In the genomic region with DNA sequence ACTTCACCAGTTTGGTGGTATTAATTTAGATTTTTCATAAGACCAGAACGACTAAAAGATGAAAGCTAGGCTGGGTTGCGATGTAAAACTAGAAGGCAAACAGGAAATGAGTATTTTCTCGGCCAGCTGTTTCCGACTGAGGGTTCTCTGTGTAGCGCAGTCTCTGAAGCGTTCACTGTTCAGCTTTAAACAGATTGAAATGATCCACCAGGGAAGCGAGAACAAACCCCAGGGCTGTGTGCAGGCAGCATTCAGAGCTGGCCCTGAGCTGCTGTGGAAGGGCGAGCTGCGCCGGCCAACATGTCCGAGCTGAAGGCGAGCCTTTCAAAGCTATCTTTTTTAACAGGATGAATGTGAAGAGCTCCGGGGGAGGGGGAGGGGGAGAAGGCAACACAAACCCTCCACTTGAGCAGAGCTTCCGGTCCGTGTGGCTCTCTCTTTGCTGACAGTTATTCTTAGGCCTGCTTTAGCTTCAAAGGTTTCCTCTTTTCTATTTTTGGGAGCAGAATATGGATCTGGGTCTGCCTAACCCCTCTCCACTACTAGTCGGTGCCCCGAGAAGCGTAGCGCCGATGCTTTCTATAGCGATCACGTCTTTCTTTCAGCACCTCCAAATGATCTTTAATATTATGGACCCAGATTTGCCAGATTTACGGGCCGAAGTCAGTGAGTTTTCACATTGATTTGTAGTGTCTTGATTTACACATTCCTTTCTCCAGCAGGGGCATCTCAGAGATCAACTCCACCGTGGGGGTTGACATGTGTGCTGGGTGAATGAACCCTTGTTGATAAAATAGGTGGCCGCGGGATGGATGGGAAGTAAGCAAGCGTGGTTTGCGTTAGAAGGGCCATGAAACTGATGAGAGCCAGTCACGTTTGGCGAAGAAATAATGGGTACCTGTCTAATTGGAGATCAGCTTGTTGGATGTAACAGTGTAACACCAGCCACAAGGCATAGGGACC, we compare ENCODE assay signal across 7 mouse cellular contexts. TPM values are rescaled to one million over a fixed set of nuclear protein-coding genes. Genes with fewer than 3 reads are reported as not detected.
DNase-seq lines count a peak whose midpoint lies in the region; ATAC-seq and TF ChIP-seq lines count a peak whose summit lies in the region.

No protein-coding gene starts in this region.

- TF ChIP-seq CTCF in bone marrow macrophage, adult 2 months (IDR thresholded peaks at IDR 0.05; ENCODE audit: low read depth, low read length): no peak
- no peak for TF ChIP-seq CTCF in kidney, postnatal 0 days (IDR thresholded peaks at IDR 0.05; ENCODE audit: low read depth)
- no peak for TF ChIP-seq CTCF in liver, adult 2 months (IDR thresholded peaks at IDR 0.05; ENCODE audit: low read depth, low read length)
- TF ChIP-seq CTCF in spleen, adult 2 months (IDR thresholded peaks at IDR 0.05; ENCODE audit: extremely low read depth, insufficient read depth, insufficient read length, insufficient replicate concordance): no peak

- peak overlapping the region; percentile 95 for H3K27ac ChIP-seq in bone marrow macrophage, adult 2 months (ENCODE audit: insufficient read depth, low read depth, low read length)
- no peak overlapping the region for H3K27ac ChIP-seq in forebrain, embryonic 11.5 days (ENCODE audit: low read depth, low read length)
- peak overlapping the region; percentile 88 for H3K27ac ChIP-seq in heart, embryonic 15.5 days
- H3K27ac ChIP-seq in kidney, postnatal 0 days: peak overlapping the region; percentile 92
- H3K27ac ChIP-seq in liver, adult 2 months (replicated peaks; ENCODE audit: insufficient read depth, low read depth, low read length): peak overlapping the region; percentile 61
- peak overlapping the region; percentile 67 for H3K27ac ChIP-seq in midbrain, embryonic 16.5 days (ENCODE audit: low read length)
- peak overlapping the region; percentile 100 for H3K27ac ChIP-seq in spleen, adult 2 months (ENCODE audit: insufficient read depth, low read length)

- 63% methylated on average over 31 of the region's 31 CpGs for WGBS in forebrain, embryonic 11.5 days
- WGBS in heart, embryonic 15.5 days: 12% methylated on average over 31 of the region's 31 CpGs
- WGBS in kidney, postnatal 0 days: 9% methylated on average over 31 of the region's 31 CpGs
- 65% methylated on average over 31 of the region's 31 CpGs for WGBS in liver, adult 2 months
- 49% methylated on average over 31 of the region's 31 CpGs for WGBS in midbrain, embryonic 16.5 days
- 3% methylated on average over 31 of the region's 31 CpGs for WGBS in spleen, adult 2 months

- TF ChIP-seq POLR2A in bone marrow macrophage, adult 2 months (IDR thresholded peaks at IDR 0.05; ENCODE audit: borderline replicate concordance, low read depth, low read length): no peak
- no peak for TF ChIP-seq POLR2A in liver, adult 2 months (IDR thresholded peaks at IDR 0.05; ENCODE audit: extremely low read depth, insufficient read depth, low read length)
- TF ChIP-seq POLR2A in spleen, adult 2 months (IDR thresholded peaks at IDR 0.05; ENCODE audit: low read depth, low read length): peak; percentile 39; the same call in 1 of the 2 replicates

- no peaks in the 10 kb centered on the region for H3K79me2 ChIP-seq in liver, adult 2 months (ENCODE audit: control insufficient read depth, insufficient read depth, low read length)

- no peak overlapping the region for H3K4me2 ChIP-seq in forebrain, embryonic 11.5 days (ENCODE audit: low read depth, low read length, severe bottlenecking)
- peak overlapping the region; percentile 70 for H3K4me2 ChIP-seq in heart, embryonic 15.5 days
- peak overlapping the region; percentile 60 for H3K4me2 ChIP-seq in kidney, postnatal 0 days (ENCODE audit: low read length)
- H3K4me2 ChIP-seq in midbrain, embryonic 16.5 days (ENCODE audit: low read length): peak overlapping the region; percentile 23

- H3K36me3 ChIP-seq in forebrain, embryonic 11.5 days (ENCODE audit: control insufficient read depth, insufficient read depth, low read length): no peaks in the 10 kb centered on the region
- no peaks in the 10 kb centered on the region for H3K36me3 ChIP-seq in heart, embryonic 15.5 days
- no peaks in the 10 kb centered on the region for H3K36me3 ChIP-seq in kidney, postnatal 0 days (ENCODE audit: insufficient read depth, low read length)
- H3K36me3 ChIP-seq in liver, adult 2 months (ENCODE audit: control insufficient read depth, insufficient read depth, low read length): no peaks in the 10 kb centered on the region
- H3K36me3 ChIP-seq in midbrain, embryonic 16.5 days (ENCODE audit: control insufficient read depth, insufficient read depth, low read length): no peaks in the 10 kb centered on the region
- H3K36me3 ChIP-seq in spleen, adult 2 months (ENCODE audit: control insufficient read depth, insufficient read depth, low read length): no peaks in the 10 kb centered on the region

- DNase-seq in forebrain, embryonic 11.5 days (ENCODE audit: low spot score): peak; percentile 60
- DNase-seq in kidney, postnatal 0 days (ENCODE audit: low spot score): peak; percentile 87
- DNase-seq in liver, adult 2 months (ENCODE audit: extremely low read depth, low read depth, low spot score): peak; percentile 12
- DNase-seq in spleen, adult 2 months (ENCODE audit: low read depth in 1 of 2, low spot score in 2 of 2): peak; percentile 66 to 90

- H3K9me3 ChIP-seq in forebrain, embryonic 11.5 days (ENCODE audit: control insufficient read depth, low read length): no peaks in the 10 kb centered on the region
- H3K9me3 ChIP-seq in heart, embryonic 15.5 days (replicated peaks): no peaks in the 10 kb centered on the region
- no peaks in the 10 kb centered on the region for H3K9me3 ChIP-seq in kidney, postnatal 0 days (replicated peaks; ENCODE audit: low read length)
- H3K9me3 ChIP-seq in midbrain, embryonic 16.5 days (replicated peaks; ENCODE audit: control insufficient read depth, low read length, poor library complexity, severe bottlenecking): no peaks in the 10 kb centered on the region; the same call in 1 of the 2 replicates

- ATAC-seq in forebrain, embryonic 11.5 days (replicated peaks; ENCODE audit: low FRiP score): peak; percentile 54; the same call in 1 of the 2 replicates
- peak; percentile 55 for ATAC-seq in heart, embryonic 15.5 days (replicated peaks; ENCODE audit: insufficient number of reproducible peaks, insufficient read depth, low FRiP score, low read depth)
- peak; percentile 59; the same call in 1 of the 2 replicates for ATAC-seq in kidney, postnatal 0 days (replicated peaks; ENCODE audit: low FRiP score, low read depth)
- ATAC-seq in midbrain, embryonic 16.5 days: peak; percentile 74

- peak overlapping the region; percentile 53 for H3K4me3 ChIP-seq in bone marrow macrophage, adult 2 months (ENCODE audit: insufficient read depth, low read length)
- no peak overlapping the region for H3K4me3 ChIP-seq in forebrain, embryonic 11.5 days (ENCODE audit: low read depth, low read length)
- H3K4me3 ChIP-seq in heart, embryonic 15.5 days: peak overlapping the region; percentile 46
- H3K4me3 ChIP-seq in kidney, postnatal 0 days (replicated peaks; ENCODE audit: low read depth, low read length): peak overlapping the region; percentile 22; the same call in 1 of the 2 replicates
- H3K4me3 ChIP-seq in liver, adult 2 months (ENCODE audit: insufficient read depth, low read depth, low read length): peak overlapping the region; percentile 58; the same call in 1 of the 2 replicates
- H3K4me3 ChIP-seq in midbrain, embryonic 16.5 days (ENCODE audit: low read depth, low read length): no peak overlapping the region
- peak overlapping the region; percentile 77 for H3K4me3 ChIP-seq in spleen, adult 2 months (ENCODE audit: extremely low read depth, insufficient read depth, insufficient read length)

- no peak overlapping the region for H3K9ac ChIP-seq in forebrain, embryonic 11.5 days (ENCODE audit: low read length)
- peak overlapping the region; percentile 22 for H3K9ac ChIP-seq in heart, embryonic 15.5 days
- peak overlapping the region; percentile 49; the same call in 1 of the 2 replicates for H3K9ac ChIP-seq in kidney, postnatal 0 days (ENCODE audit: low read depth, low read length)
- H3K9ac ChIP-seq in liver, adult 2 months (ENCODE audit: low read depth, low read length): peak overlapping the region; percentile 67
- H3K9ac ChIP-seq in midbrain, embryonic 16.5 days (ENCODE audit: low read depth, low read length): peak overlapping the region; percentile 39; the same call in 1 of the 2 replicates

- peaks cover 26% of the 10 kb centered on the region for H3K4me1 ChIP-seq in bone marrow macrophage, adult 2 months (ENCODE audit: control insufficient read depth, insufficient read depth, low read length)
- no peaks in the 10 kb centered on the region for H3K4me1 ChIP-seq in forebrain, embryonic 11.5 days (replicated peaks; ENCODE audit: control insufficient read depth, insufficient read depth, low read length)
- peaks cover 30% of the 10 kb centered on the region for H3K4me1 ChIP-seq in heart, embryonic 15.5 days (replicated peaks)
- H3K4me1 ChIP-seq in kidney, postnatal 0 days (replicated peaks; ENCODE audit: insufficient read depth, low read length): no peaks in the 10 kb centered on the region; the same call in 1 of the 2 replicates
- H3K4me1 ChIP-seq in liver, adult 2 months (ENCODE audit: control insufficient read depth, insufficient read depth, low read length): peaks cover 4% of the 10 kb centered on the region; the same call in 1 of the 2 replicates
- H3K4me1 ChIP-seq in midbrain, embryonic 16.5 days (ENCODE audit: control insufficient read depth, insufficient read depth, low read length): peaks cover 10% of the 10 kb centered on the region
- peaks cover 8% of the 10 kb centered on the region; the same call in 1 of the 2 replicates for H3K4me1 ChIP-seq in spleen, adult 2 months (ENCODE audit: control insufficient read depth, insufficient read depth, insufficient read length)

- H3K27me3 ChIP-seq in forebrain, embryonic 11.5 days (ENCODE audit: control insufficient read depth, insufficient read depth, low read length): no peaks in the 10 kb centered on the region
- H3K27me3 ChIP-seq in heart, embryonic 15.5 days: no peaks in the 10 kb centered on the region
- no peaks in the 10 kb centered on the region for H3K27me3 ChIP-seq in kidney, postnatal 0 days (ENCODE audit: insufficient read depth, low read length)
- H3K27me3 ChIP-seq in liver, adult 2 months (ENCODE audit: control insufficient read depth, insufficient read depth, low read length): no peaks in the 10 kb centered on the region
- no peaks in the 10 kb centered on the region for H3K27me3 ChIP-seq in midbrain, embryonic 16.5 days (ENCODE audit: control insufficient read depth, insufficient read depth, low read depth, low read length)
- H3K27me3 ChIP-seq in spleen, adult 2 months (ENCODE audit: control insufficient read depth, insufficient read depth, low read length): no peaks in the 10 kb centered on the region

RNA-seq across cellular contexts. Expression of a gene that starts 59.3 kb away (rescaled TPM):
- polyA plus RNA-seq in bone marrow macrophage, adult 2 months (2012; ENCODE audit: insufficient read depth, insufficient read length, missing spikeins): 58.7 and 61.5 TPM in 2 replicates
- 13.6 and 13.7 TPM in 2 replicates for polyA plus RNA-seq in forebrain, embryonic 11.5 days (2014; fragmentation: Nextera tagmentation; extraction: Ambion mirVana)
- polyA plus RNA-seq in heart, embryonic 15.5 days (2015; fragmentation: Nextera tagmentation; extraction: Ambion mirVana): 11.4 and 11.7 TPM in 2 replicates
- polyA plus RNA-seq in kidney, postnatal 0 days (2015; fragmentation: Nextera tagmentation; extraction: Ambion mirVana): 30.3 and 33.1 TPM in 2 replicates
- 7.9 and 8.7 TPM in 2 replicates for total RNA-seq in liver, adult 2 months (2014; rRNA removed)
- polyA plus RNA-seq in liver, adult 2 months (2012; rRNA removed): 4.5 and 4.6 TPM in 2 replicates
- polyA plus RNA-seq in midbrain, embryonic 16.5 days (2015; fragmentation: Nextera tagmentation; extraction: Ambion mirVana): 10.5 and 12.4 TPM in 2 replicates
- 45.1 and 49.9 TPM in 2 replicates for polyA plus RNA-seq in spleen, adult 2 months (2012; rRNA removed)

Comparison
In these comparisons a context has a peak if more than half of its experiments do, and no peak if none do; other contexts are left out.
1. H3K4me3 ChIP-seq: peak in bone marrow macrophage, adult 2 months (single experiment), heart, embryonic 15.5 days (single experiment), kidney, postnatal 0 days (single experiment), liver, adult 2 months (single experiment) and spleen, adult 2 months (single experiment); none in forebrain, embryonic 11.5 days (single experiment) and midbrain, embryonic 16.5 days (single experiment).
2. DNase-seq: peak in every context shown above with its lines; median percentile 87 in kidney, postnatal 0 days; 78 in spleen, adult 2 months; 60 in forebrain, embryonic 11.5 days; 12 in liver, adult 2 months.
3. Peak in every context shown above with its lines, with median percentiles within 50 percentile points of each other: ATAC-seq.